Mouse (Mus musculus): Measurements from ENCODE around the gene 4833439L19Rik.

The 4833439L19Rik gene

GRCm38 (mm10) chr13:54582126-54582525, 16.9 kb upstream of the 4833439L19Rik start:
- no peak for DNase-seq (ENCODE audit: low spot score in 2 of 2)

GRCm38 (mm10) chr13:54581385-54581784, 16.1 kb upstream of the 4833439L19Rik start:
- DNase-seq (ENCODE audit: low spot score in 2 of 2): no peak

- no peak for DNase-seq (ENCODE audit: low spot score in 2 of 2)
Measured at GRCm38 (mm10) chr13:54577652-54578507, 12.6 kb upstream of the 4833439L19Rik start.

GRCm38 (mm10) chr13:54575489-54575888, 10.3 kb upstream of the 4833439L19Rik start:
- DNase-seq (ENCODE audit: low spot score in 2 of 2): no peak

GRCm38 (mm10) chr13:54574854-54575481, 9.7 kb upstream of the 4833439L19Rik start, which contains the start of gene Arl10:
Gene Arl10, plus strand, starts transcription at chr13:54575015.
- peak; percentile 50 to 76 for DNase-seq (ENCODE audit: low spot score in 2 of 2)

- no peak for DNase-seq (ENCODE audit: low spot score in 2 of 2)
Measured at GRCm38 (mm10) chr13:54572621-54573020, 7.4 kb upstream of the 4833439L19Rik start.

- no peak for DNase-seq (ENCODE audit: low spot score in 2 of 2)
Measured at GRCm38 (mm10) chr13:54571637-54572036, 6.4 kb upstream of the 4833439L19Rik start.

GRCm38 (mm10) chr13:54570736-54571135, 5.5 kb upstream of the 4833439L19Rik start:
- no peak for DNase-seq (ENCODE audit: low spot score in 2 of 2)

- DNase-seq (ENCODE audit: low spot score in 2 of 2): no peak
Measured at GRCm38 (mm10) chr13:54569282-54569681, 4.0 kb upstream of the 4833439L19Rik start.

- DNase-seq (ENCODE audit: low spot score in 2 of 2): no peak
Measured at GRCm38 (mm10) chr13:54568380-54568779, 3.1 kb upstream of the 4833439L19Rik start.

- DNase-seq (ENCODE audit: low spot score in 2 of 2): peak; percentile 60 to 66
Measured at GRCm38 (mm10) chr13:54565594-54566345, 535 bp upstream of the 4833439L19Rik start.

GRCm38 (mm10) chr13:54564232-54565200, 719 bp downstream of the 4833439L19Rik start:
- DNase-seq (ENCODE audit: low spot score in 2 of 2): no peak

- DNase-seq (ENCODE audit: low spot score in 2 of 2): no peak
Measured at GRCm38 (mm10) chr13:54562562-54562961, 2.7 kb downstream of the 4833439L19Rik start.

- no peak for DNase-seq (ENCODE audit: low spot score in 2 of 2)
Measured at GRCm38 (mm10) chr13:54560608-54561007, 4.6 kb downstream of the 4833439L19Rik start.

GRCm38 (mm10) chr13:54559656-54560055, 5.6 kb downstream of the 4833439L19Rik start:
- DNase-seq (ENCODE audit: low spot score in 2 of 2): no peak

GRCm38 (mm10) chr13:54557652-54558051, 7.6 kb downstream of the 4833439L19Rik start:
- DNase-seq (ENCODE audit: low spot score in 2 of 2): no peak

- no peak for DNase-seq (ENCODE audit: low spot score in 2 of 2)
Measured at GRCm38 (mm10) chr13:54556796-54557195, 8.4 kb downstream of the 4833439L19Rik start.

GRCm38 (mm10) chr13:54556176-54556575, 9.1 kb downstream of the 4833439L19Rik start:
- DNase-seq (ENCODE audit: low spot score in 2 of 2): no peak

- DNase-seq (ENCODE audit: low spot score in 2 of 2): no peak
Measured at GRCm38 (mm10) chr13:54548036-54548435, 17.2 kb downstream of the 4833439L19Rik start.

GRCm38 (mm10) chr13:54532134-54532533, 33.1 kb downstream of the 4833439L19Rik start:
- DNase-seq (ENCODE audit: low spot score in 2 of 2): no peak

- DNase-seq (ENCODE audit: low spot score in 2 of 2): no peak
Measured at GRCm38 (mm10) chr13:54527140-54527539, 38.1 kb downstream of the 4833439L19Rik start.
